Mouse (Mus musculus): Measurements from ENCODE around the gene Glrx. TPM values are rescaled to one million over a fixed set of nuclear protein-coding genes. Genes with fewer than 3 reads are reported as not detected.

Glrx gene
- 9.2 and 12.7 TPM in 2 replicates for total RNA-seq (2012; rRNA removed)
- 10 to 100 TPM in 1 of 2 experiments, not detected in 1; 20.2 TPM for polyA plus RNA-seq (2012; ENCODE audit: insufficient read depth in 1 of 2, insufficient read length in 2 of 2, low read depth in 1 of 2, low replicate concordance in 2 of 2, missing spikeins in 1 of 2)

DNA sequence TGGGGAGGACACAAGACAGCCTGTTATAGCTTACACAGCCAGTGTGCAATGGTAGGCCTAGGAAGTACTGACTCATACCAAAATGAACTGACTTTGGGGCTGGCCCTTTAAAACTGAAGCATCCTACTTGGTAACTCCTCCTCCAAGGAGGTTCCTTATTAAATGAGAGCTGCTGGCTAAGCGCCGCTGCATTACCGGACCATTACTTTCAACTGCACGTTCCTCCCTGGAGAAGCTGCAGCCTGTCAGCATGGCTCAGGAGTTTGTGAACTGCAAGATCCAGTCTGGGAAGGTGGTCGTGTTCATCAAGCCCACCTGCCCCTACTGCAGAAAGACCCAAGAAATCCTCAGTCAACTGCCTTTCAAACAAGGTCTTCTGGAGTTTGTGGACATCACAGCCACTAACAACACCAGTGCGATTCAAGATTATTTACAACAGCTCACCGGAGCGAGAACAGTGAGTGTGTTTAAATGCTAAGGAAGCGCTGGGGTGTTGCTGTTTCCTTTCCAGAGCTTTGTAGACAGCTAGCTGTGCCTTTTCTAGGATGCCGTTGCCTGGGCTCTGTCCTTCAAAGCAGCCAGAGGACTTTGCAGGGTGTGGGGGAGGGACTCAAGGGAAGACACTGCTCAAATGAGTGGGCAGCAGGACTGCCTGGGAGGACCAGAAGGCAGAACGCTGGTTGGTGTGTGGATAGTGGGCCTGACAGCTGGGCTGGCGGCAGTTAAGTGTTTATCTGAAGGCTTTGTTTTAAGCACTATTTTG lies at the start of gene Glrx:
TSS of gene Glrx (plus strand) at position 150 of the 763 bp plus-strand sequence.
- Histone ChIP-seq H3K27ac (ENCODE audit: control insufficient read depth, low read depth, low read length) (peak within 1 kb of the TSS; percentile 76), H3K9me3 (replicated peaks; ENCODE audit: insufficient read depth, low read length) (no peaks in the 10 kb centered on the region), H3K4me3 (ENCODE audit: control insufficient read depth in 1 of 2, insufficient read depth in 1 of 2, low read depth in 2 of 2, low read length in 2 of 2) (peak within 1 kb of the TSS; percentile 64 to 80), H3K9ac (ENCODE audit: control insufficient read depth, low read depth, low read length, poor library complexity, severe bottlenecking) (peak within 1 kb of the TSS; percentile 52), H3K27me3 (ENCODE audit: control insufficient read depth in 1 of 2, insufficient read depth in 2 of 2, low read length in 2 of 2) (no peaks in the 10 kb centered on the region), H3K79me2 (ENCODE audit: control insufficient read depth, insufficient read depth, low read length, poor library complexity) (no peaks in the 10 kb centered on the region; the same call in 1 of the 2 replicates), H3K4me1 (ENCODE audit: control insufficient read depth in 1 of 2, insufficient read depth in 2 of 2, low read length in 2 of 2) (peaks cover 6 to 25% of the 10 kb centered on the region in 2 experiments), H3K36me3 (ENCODE audit: control insufficient read depth in 1 of 2, insufficient read depth in 2 of 2, low read length in 2 of 2) (peaks cover 0 to 17% of the 10 kb centered on the region in 2 experiments; a peak in 2 of 4 replicates)
- DNase-seq (ENCODE audit: low read depth, low spot score) = peak; percentile 94
- peak; percentile 82; the same call in 1 of the 2 replicates for TF ChIP-seq POLR2AphosphoS5 (IDR thresholded peaks at IDR 0.05; ENCODE audit: borderline replicate concordance, low read depth, low read length)
- no peak for TF ChIP-seq E2F4 (IDR thresholded peaks at IDR 0.05; ENCODE audit: borderline replicate concordance, low read depth, low read length)
- no peak for TF ChIP-seq MAFK (IDR thresholded peaks at IDR 0.05; ENCODE audit: borderline replicate concordance, low read depth, low read length)
- peak; percentile 68 for TF ChIP-seq HCFC1 (IDR thresholded peaks at IDR 0.05; ENCODE audit: low read depth, low read length)
- no peak for TF ChIP-seq RCOR1 (IDR thresholded peaks at IDR 0.05; ENCODE audit: low read depth, low read length)
- peak; percentile 84 for TF ChIP-seq SIN3A (IDR thresholded peaks at IDR 0.05; ENCODE audit: low read length)
- TF ChIP-seq BHLHE40 (IDR thresholded peaks at IDR 0.05; ENCODE audit: borderline replicate concordance, low read depth, low read length) = no peak
- TF ChIP-seq ETS1 (IDR thresholded peaks at IDR 0.05; ENCODE audit: low read depth, low read length) = peak; percentile 48; the same call in 1 of the 2 replicates
- peak; percentile 70; the same call in 1 of the 2 replicates for TF ChIP-seq ZMIZ1 (IDR thresholded peaks at IDR 0.05; ENCODE audit: low read depth, low read length)
- peak; percentile 84 for TF ChIP-seq NELFE (IDR thresholded peaks at IDR 0.05; ENCODE audit: low read depth, low read length)
- TF ChIP-seq UBTF (IDR thresholded peaks at IDR 0.05; ENCODE audit: borderline replicate concordance, insufficient read depth, low read depth, low read length) = no peak
- peak; percentile 87 for TF ChIP-seq MXI1 (IDR thresholded peaks at IDR 0.05; ENCODE audit: low read depth, low read length)
- TF ChIP-seq JUND (IDR thresholded peaks at IDR 0.05; ENCODE audit: low read depth, low read length) = no peak; the same call in 1 of the 2 replicates
- TF ChIP-seq GABPA (IDR thresholded peaks at IDR 0.05; ENCODE audit: low read depth, low read length) = no peak
- TF ChIP-seq POLR2AphosphoS2 (IDR thresholded peaks at IDR 0.05; ENCODE audit: low read length) = peak; percentile 71; the same call in 1 of the 2 replicates
- peak; percentile 96 for TF ChIP-seq TBP (IDR thresholded peaks at IDR 0.05; ENCODE audit: low read depth, low read length)
- TF ChIP-seq ELF1 (IDR thresholded peaks at IDR 0.05; ENCODE audit: low read depth, low read length) = peak; percentile 49
- TF ChIP-seq MAX (IDR thresholded peaks at IDR 0.05; ENCODE audit: low read length) = peak; percentile 58; the same call in 1 of the 2 replicates
- TF ChIP-seq CHD1 (IDR thresholded peaks at IDR 0.05; ENCODE audit: low read depth, low read length) = 0 out of 2 replicates have a peak, but pooled peaks have one; percentile 45
- peak; percentile 61 for TF ChIP-seq TCF12 (IDR thresholded peaks at IDR 0.05; ENCODE audit: low read depth, low read length)
- TF ChIP-seq POLR2A (IDR thresholded peaks at IDR 0.05; ENCODE audit: control insufficient read depth in 1 of 2, insufficient read depth in 1 of 2, low read depth in 1 of 2, low read length in 2 of 2, poor library complexity in 1 of 2) = peak in 1 of 2 experiments; percentile 88; a peak in 2 of 4 replicates

Data from MEL (cell line).